Mouse (Mus musculus) bone marrow, adult 2 months (tissue): ENCODE results near the gene Mrpl55.

Experiments used
- CTCF ChIP-seq: fragments of 200-500 bp; IDR thresholded peaks from 2 replicates; pipeline ENCODE4 v1.5.1; 2011; ENCODE audit warnings: low read length, control low read depth; ENCODE audit not compliant: control insufficient read depth, insufficient read depth
- POLR2A ChIP-seq: fragments of 200-500 bp; IDR thresholded peaks from 2 replicates; pipeline ENCODE4 v1.6.1; 2011; ENCODE audit warnings: low read depth, mild to moderate bottlenecking, control low read depth, low read length, borderline replicate concordance; ENCODE audit not compliant: control insufficient read depth

GRCm38 (mm10) chr11:59159099-59159498 lies 43.2 kb upstream of the Mrpl55 start:
- no peak for TF ChIP-seq CTCF
- no peak for TF ChIP-seq POLR2A
